Mouse (Mus musculus) embryonic fibroblast, embryonic 13.5 days (primary cell): ENCODE results near the gene Pnrc1.

Experiments used
- CTCF ChIP-seq: IDR thresholded peaks from 2 replicates; pipeline ENCODE4 v1.5.1; 2011; ENCODE audit warnings: mild to moderate bottlenecking, control low read depth, low read length, moderate library complexity, borderline replicate concordance; ENCODE audit not compliant: insufficient read depth
- POLR2A ChIP-seq: IDR thresholded peaks from 2 replicates; pipeline ENCODE4 v1.6.1; 2011; ENCODE audit warnings: low read depth, mild to moderate bottlenecking, control low read depth, low read length, moderate library complexity

DNA sequence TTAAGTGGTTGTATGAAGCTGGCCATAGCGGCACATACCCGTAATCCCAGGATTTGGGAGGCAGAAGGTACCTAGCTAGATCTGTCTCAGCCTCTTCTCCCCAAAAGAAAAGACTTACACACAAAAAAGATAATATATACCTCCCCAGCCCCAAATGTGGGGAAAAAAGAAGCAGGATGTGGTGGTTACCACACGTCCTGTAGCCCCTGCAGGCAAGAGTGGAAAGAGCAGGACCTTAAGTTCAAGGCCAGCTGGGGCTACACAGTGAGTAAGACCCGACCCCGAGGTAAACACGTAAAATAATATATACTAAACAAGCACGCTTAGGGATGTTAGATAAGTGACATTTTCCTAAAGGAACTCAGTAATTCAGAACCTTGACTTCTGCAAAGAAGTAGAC, 62.8 kb downstream of the Pnrc1 start:
- TF ChIP-seq POLR2A (no peak), CTCF (no peak)
